Mouse (Mus musculus) kidney, adult 2 months (tissue): Measurements from ENCODE around the gene BC049730.

Experiments used
- CTCF ChIP-seq: fragments of 200-500 bp; conservative IDR thresholded peaks from 2 replicates; pipeline ENCODE4 v1.5.1; 2011; ENCODE audit warnings: low read depth, mild to moderate bottlenecking, control low read depth, low read length, moderate library complexity, mixed read lengths; ENCODE audit not compliant: insufficient read depth, insufficient read length
- POLR2A ChIP-seq: fragments of 200-500 bp; IDR thresholded peaks from one replicate; pipeline ENCODE4 v1.6.1; 2011; ENCODE audit warnings: low read depth, low read length, control low read depth

DNA sequence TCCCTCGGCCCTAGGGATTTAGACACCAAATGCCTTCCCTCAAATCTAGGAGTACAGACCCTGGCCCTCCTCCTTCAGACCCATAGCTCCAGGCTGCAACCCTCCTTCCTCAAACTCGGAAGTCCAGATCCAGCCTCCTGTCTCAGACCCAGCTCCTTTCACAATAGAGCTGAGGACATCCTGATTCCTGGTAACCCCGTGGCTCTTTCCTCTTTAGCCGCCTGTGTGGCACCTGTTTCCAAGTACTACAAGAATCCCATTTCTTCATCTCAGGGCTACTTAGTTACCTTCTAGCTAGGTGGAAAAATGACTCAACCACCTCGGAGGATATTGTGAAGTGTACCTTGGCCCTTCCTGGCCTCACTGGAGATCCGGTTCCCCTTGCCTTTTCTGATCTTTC lies 52.1 kb downstream of the BC049730 start:
- no peak for TF ChIP-seq POLR2A
- no peak for TF ChIP-seq CTCF
